Mouse (Mus musculus) effector memory CD4-positive, alpha-beta T cell, adult 7 months (primary cell): Measurements from ENCODE around the gene Rpl27. TPM values are rescaled to one million over a fixed set of nuclear protein-coding genes. Genes with fewer than 3 reads are reported as not detected.

ENCODE experiments used
- polyA plus RNA-seq: library from polyadenylated mRNA; unstranded; fragments of 100-300 nt; shearing (Covaris generic); gene quantifications from one replicate; pipeline ENCODE4 v1.2.1, GENCODE M21; 2017

Rpl27 gene
- 323 TPM for polyA plus RNA-seq

GRCm38 (mm10) chr11:101442127-101442693 is at the start of gene Rpl27:
Rpl27 (plus strand) TSS chr11:101442298.

GRCm38 (mm10) chr11:101417101-101417855 is 24.8 kb upstream of the Rpl27 start, which contains the start of gene Aarsd1:
Aarsd1 (minus strand) TSS chr11:101417615.

DNA sequence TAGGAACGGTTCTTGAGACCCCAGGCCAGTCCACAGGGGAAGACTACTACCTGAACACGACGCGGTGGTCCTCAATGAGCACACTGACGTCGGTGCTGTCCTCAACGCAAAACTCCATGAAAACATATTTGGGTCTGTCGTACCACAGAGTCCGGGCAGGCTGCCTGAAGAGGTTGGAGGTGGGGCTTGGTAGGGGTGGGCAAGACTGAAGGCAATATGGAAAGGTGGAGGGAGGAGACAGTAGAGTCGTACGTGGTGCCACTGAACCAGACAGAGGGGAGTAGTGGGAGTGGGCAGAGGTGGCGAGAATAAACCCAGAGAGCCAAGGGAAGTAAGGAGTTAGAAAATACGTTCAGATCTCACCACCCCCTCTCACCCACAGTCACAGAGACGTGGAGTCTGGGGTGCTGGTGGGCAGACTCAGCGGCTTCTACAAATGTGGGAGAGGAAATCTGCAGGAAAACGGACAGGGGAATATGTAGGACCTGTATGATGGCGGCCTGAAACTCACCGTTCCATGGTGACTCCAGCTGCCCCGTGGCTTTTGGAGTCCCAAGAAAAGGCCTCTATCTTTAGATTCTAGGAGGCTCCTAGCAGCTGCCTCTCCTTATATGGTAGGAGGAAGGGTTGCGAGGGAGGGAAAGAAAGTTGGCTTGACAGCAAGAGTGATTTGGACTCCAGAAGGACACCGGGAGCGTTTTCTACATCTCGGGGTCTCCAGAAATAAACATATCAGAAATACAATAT is 17.8 kb upstream of the Rpl27 start, which contains the start of gene Gm27029:
Gene Gm27029 (minus strand): TSS at position 692 of the 747 bp plus-strand sequence.

DNA sequence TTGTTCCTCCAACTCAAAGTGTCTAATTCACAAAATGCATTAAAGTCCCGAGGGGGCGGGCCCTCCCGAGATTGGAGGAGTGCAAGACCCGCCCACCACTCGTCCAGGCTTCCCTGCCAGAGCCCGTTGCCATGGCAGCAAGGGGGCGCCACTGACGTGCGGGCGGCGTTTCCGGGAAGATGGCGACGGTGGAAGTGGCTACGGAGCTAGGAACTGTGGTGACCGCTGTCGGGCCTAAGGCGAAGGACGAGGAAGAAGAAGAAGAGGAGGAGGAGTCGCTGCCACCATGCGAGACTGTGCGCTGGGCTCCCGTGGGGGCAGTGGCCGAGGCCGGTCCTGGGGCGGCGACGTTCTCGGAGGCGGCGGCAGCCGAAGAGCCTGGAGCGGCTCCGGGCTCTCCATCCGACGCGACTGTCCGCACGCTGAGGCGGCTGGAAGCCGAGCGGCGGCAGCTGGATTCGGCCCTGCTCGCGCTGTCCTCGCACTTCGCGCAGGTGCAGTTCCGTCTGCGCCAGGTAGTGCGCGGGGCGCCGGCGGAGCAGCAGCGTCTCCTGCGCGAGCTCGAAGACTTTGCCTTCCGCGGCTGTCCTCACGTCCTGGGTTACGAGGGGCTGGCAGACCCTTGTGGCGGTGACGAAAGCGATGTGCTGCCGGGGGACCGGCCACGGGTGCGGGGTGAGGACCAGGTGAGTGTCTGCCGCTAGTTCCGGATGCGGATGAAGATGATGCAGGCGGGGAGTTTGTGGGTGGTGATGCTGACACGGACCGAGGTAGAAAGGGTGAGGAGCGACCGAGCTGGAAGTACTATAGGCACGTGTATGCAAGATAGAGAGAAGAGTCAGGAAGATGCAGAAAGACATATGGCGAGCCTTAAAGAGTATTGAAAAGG is 16.9 kb upstream of the Rpl27 start, which contains the start of the genes Rundc1 and Ptges3l:
Gene Rundc1 (plus strand): TSS at position 161 of the 889 bp plus-strand sequence.
Gene Ptges3l (minus strand): TSS at position 409 of the 889 bp plus-strand sequence.

DNA sequence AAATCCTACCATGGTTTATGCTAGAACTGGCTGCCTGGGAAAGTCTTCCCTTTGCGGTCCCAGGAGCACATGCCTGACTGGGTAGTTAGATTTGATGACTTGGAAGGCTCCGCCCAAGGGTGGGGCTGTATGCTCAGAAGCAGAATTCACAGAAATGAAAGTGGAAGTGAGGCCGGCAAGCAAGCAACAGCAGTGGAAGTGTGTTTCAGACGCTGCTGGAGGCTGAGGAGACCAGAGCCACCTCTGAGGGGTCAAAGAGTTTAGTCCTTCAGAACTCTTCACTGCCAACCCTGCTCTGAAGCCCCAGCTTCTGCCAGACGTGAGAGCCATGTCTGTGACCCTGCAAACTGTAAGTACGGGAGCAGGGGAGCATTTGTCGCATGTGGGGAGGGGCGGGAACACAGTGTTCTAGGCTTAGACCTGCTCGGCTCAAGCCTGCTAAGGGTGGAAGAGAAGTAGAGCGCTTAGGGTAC is 6.2 kb downstream of the Rpl27 start, which contains the start of gene Ifi35:
Gene Ifi35 (plus strand): TSS at position 134 of the 473 bp plus-strand sequence.

DNA sequence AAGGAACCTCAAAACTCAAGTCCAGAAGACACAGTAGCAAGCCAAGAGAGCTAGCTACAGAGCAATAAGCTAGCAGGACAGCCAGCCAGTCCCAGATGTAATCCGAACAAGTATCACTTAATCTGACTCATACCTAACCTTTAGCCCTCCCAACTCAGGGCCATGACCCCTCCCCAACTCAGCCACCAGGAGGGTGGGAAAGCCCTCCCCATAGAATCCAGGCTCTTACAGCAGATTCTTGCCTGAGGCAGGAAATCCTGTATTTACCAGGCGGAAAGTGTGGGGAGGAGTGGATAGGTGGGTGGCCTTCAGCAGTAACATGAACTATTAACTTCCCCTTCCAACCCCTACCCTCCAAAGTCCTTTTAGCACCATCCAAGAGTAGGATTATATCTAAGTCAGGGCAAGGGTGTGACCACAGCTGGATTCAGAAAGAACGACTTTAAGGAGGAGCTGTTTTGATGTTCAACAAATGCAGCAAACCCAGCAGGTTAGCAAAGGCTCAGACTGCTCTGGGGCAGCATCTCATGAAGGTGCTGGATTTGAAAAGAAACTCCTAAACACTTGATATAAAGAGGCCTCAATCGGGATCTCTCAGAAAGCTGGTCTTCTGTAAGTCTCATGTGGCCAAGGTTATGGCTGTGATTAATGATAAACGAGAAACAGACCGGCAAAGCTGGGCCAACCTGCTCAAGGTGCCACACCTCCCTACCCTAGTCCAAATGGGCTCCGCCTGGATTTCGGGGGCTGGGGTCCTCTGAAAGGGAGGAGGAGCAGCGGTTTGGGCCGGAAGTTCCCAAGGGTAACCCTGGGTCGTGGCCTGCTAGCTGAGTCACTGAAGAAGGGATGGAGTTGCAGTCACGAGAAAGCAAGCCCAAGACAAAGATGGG is 22.4 kb downstream of the Rpl27 start, which contains the start of gene Rnd2:
Gene Rnd2 (plus strand): TSS at position 789 of the 890 bp plus-strand sequence.

GRCm38 (mm10) chr11:101465869-101466551 is 23.9 kb downstream of the Rpl27 start, which contains the start of gene Vat1:
Vat1 (minus strand) TSS chr11:101466230.

Other genes with a start within 250 kb of the Rpl27 start
- gene Ezh1, start 215.8 kb upstream of the Rpl27 start, polyA plus RNA-seq = 87.5 TPM
- 2.8 TPM for gene Ramp2, start 196.3 kb upstream of the Rpl27 start, polyA plus RNA-seq
- gene Vps25, start 188.6 kb upstream of the Rpl27 start, polyA plus RNA-seq = 87.7 TPM
- 0.30 TPM for gene Wnk4, start 181.7 kb upstream of the Rpl27 start, polyA plus RNA-seq
- gene Cntd1, start 163.3 kb upstream of the Rpl27 start, polyA plus RNA-seq = not detected
- 48.4 TPM for gene Coa3, start 163.2 kb upstream of the Rpl27 start, polyA plus RNA-seq
- 206 TPM for gene Becn1, start 140.0 kb upstream of the Rpl27 start, polyA plus RNA-seq
- 167 TPM for gene Psme3, start 126.1 kb upstream of the Rpl27 start, polyA plus RNA-seq
- 3.3 TPM for gene Aoc2, start 117.2 kb upstream of the Rpl27 start, polyA plus RNA-seq
- not detected for gene Aoc3, start 111.7 kb upstream of the Rpl27 start, polyA plus RNA-seq
- gene G6pc, start 74.7 kb upstream of the Rpl27 start, polyA plus RNA-seq = not detected
- 26.2 TPM for gene Aarsd1, start 24.7 kb upstream of the Rpl27 start, polyA plus RNA-seq
- 3.5 TPM for gene Gm27029, start 17.5 kb upstream of the Rpl27 start, polyA plus RNA-seq
- 33.8 TPM for gene Rundc1, start 17.2 kb upstream of the Rpl27 start, polyA plus RNA-seq
- gene Ptges3l, start 17.0 kb upstream of the Rpl27 start, polyA plus RNA-seq = 4.8 TPM
- 127 TPM for gene Ifi35, start 6.1 kb downstream of the Rpl27 start, polyA plus RNA-seq
- 0.27 TPM for gene Rnd2, start 22.7 kb downstream of the Rpl27 start, polyA plus RNA-seq
- 0.62 TPM for gene Vat1, start 23.9 kb downstream of the Rpl27 start, polyA plus RNA-seq
- 2.2 TPM for gene Brca1, start 109.7 kb downstream of the Rpl27 start, polyA plus RNA-seq
- gene Nbr1, start 109.9 kb downstream of the Rpl27 start, polyA plus RNA-seq = 136 TPM
- 15.4 TPM for gene Tmem106a, start 139.9 kb downstream of the Rpl27 start, polyA plus RNA-seq
- not detected for gene Gm11634, start 157.0 kb downstream of the Rpl27 start, polyA plus RNA-seq
- gene Rdm1, start 184.9 kb downstream of the Rpl27 start, polyA plus RNA-seq = 45.2 TPM
- gene Arl4d, start 223.2 kb downstream of the Rpl27 start, polyA plus RNA-seq = 12.0 TPM